Mouse (Mus musculus) bone marrow, adult 2 months (tissue): ENCODE measurements around the gene Tpd52l2.

Source experiments
- CTCF ChIP-seq: fragments of 200-500 bp; IDR thresholded peaks from 2 replicates; pipeline ENCODE4 v1.5.1; 2011; ENCODE audit warnings: low read length, control low read depth; ENCODE audit not compliant: control insufficient read depth, insufficient read depth
- POLR2A ChIP-seq: fragments of 200-500 bp; IDR thresholded peaks from 2 replicates; pipeline ENCODE4 v1.6.1; 2011; ENCODE audit warnings: low read depth, mild to moderate bottlenecking, control low read depth, low read length, borderline replicate concordance; ENCODE audit not compliant: control insufficient read depth

GRCm38 (mm10) chr2:181550233-181550632 is 53.3 kb downstream of the Tpd52l2 start:
- TF ChIP-seq CTCF, result no peak
- TF ChIP-seq POLR2A, result no peak
